Mouse (Mus musculus) kidney, adult 2 months (tissue): Measurements from ENCODE around the gene Peak1.

Experiments
- CTCF ChIP-seq: fragments of 200-500 bp; conservative IDR thresholded peaks from 2 replicates; pipeline ENCODE4 v1.5.1; 2011; ENCODE audit warnings: low read depth, mild to moderate bottlenecking, control low read depth, low read length, moderate library complexity, mixed read lengths; ENCODE audit not compliant: insufficient read depth, insufficient read length
- POLR2A ChIP-seq: fragments of 200-500 bp; IDR thresholded peaks from one replicate; pipeline ENCODE4 v1.6.1; 2011; ENCODE audit warnings: low read depth, low read length, control low read depth

DNA sequence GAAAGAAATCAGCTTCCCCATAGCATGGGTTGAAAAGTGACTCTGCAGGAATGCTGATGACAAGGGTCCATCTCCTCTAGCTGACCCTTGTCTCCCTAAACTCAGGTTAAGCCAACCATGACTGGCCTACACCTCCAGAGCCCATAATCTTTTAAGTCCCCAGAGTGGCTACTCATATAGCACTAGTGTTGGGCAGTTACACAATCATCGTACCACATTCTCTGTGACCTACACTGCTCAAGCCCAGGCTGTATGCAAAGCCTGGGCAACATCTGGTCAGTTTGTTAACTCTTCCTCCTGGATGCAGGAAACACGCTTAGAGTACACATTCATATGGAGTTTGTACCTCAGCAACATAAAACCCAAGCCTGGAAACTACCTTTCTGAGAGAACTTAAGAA lies 217.7 kb downstream of the Peak1 start:
- no peak for TF ChIP-seq CTCF
- no peak for TF ChIP-seq POLR2A
